Mouse (Mus musculus) CH12.LX (cell line): ENCODE measurements at regions not wholly inside any gene's neighbourhood (a gene's known extent, or its start where the extent isn't known, plus 50 kb on each side); places are given as distances from the start of the nearest gene placed in this dataset.

Source experiments
- DNase-seq: peaks from one replicate; pipeline ENCODE4 v3.0.0-alpha.2; 2013; ENCODE audit errors: extremely low read depth
- H3K27ac ChIP-seq: 2 replicates; pipeline ENCODE4 v1.5.1; 2012; ENCODE audit warnings: low read depth, mild to moderate bottlenecking, control low read depth, moderate library complexity; ENCODE audit not compliant: insufficient read depth
- H3K27me3 ChIP-seq: replicated peaks from 2 replicates; pipeline ENCODE3; 2012; ENCODE audit warnings: inconsistent platforms
- H3K36me3 ChIP-seq, 2 experiments: replicated peaks in 1 of 2; 2 replicates each; pipeline versions ENCODE3 to v1.6.1; 2012; ENCODE audit warnings: inconsistent platforms in 1 of 2, low read length in 1 of 2, mild to moderate bottlenecking in 1 of 2, mixed read lengths in 1 of 2, moderate library complexity in 1 of 2; ENCODE audit not compliant: control insufficient read depth in 1 of 2, insufficient read depth in 1 of 2
- H3K4me1 ChIP-seq, 2 experiments: 2 replicates each; pipeline ENCODE4 v1.6.1; 2012; ENCODE audit warnings: inconsistent platforms in 1 of 2, moderate library complexity in 1 of 2; ENCODE audit not compliant: insufficient read depth in 2 of 2, control insufficient read depth in 1 of 2
- H3K4me2 ChIP-seq: 2 replicates; pipeline ENCODE4 v1.6.1; 2012; ENCODE audit warnings: low read depth, mild to moderate bottlenecking, control low read depth; ENCODE audit not compliant: poor library complexity, insufficient read depth, severe bottlenecking
- H3K4me3 ChIP-seq, 3 experiments: fragments of 150-350 bp in 1 of 3; sonication (generic) in 1 of 3; replicated peaks in 1 of 3; 2 replicates each; pipeline versions ENCODE3 to v1.5.1; 2011 to 2012; ENCODE audit warnings: low read depth in 2 of 3, low read length in 2 of 3, mild to moderate bottlenecking in 2 of 3, moderate library complexity in 2 of 3, control low read depth in 1 of 3, improper control_type of control experiment in 1 of 3, inconsistent platforms in 1 of 3, mixed read lengths in 1 of 3; ENCODE audit not compliant: poor library complexity in 1 of 3
- H3K79me2 ChIP-seq: replicated peaks from 2 replicates; pipeline ENCODE4 v1.6.1; 2012; ENCODE audit warnings: mild to moderate bottlenecking, moderate library complexity; ENCODE audit not compliant: control insufficient read depth, poor library complexity, insufficient read depth, severe bottlenecking; ENCODE audit errors: extremely low read depth
- H3K9ac ChIP-seq: 2 replicates; pipeline ENCODE4 v1.6.1; 2012; ENCODE audit warnings: low read depth, mild to moderate bottlenecking, control low read depth, moderate library complexity; ENCODE audit not compliant: insufficient read depth
- H3K9me3 ChIP-seq: replicated peaks from 2 replicates; pipeline ENCODE3; 2012; ENCODE audit warnings: low read length, inconsistent platforms, mixed read lengths
- CHD2 ChIP-seq: IDR thresholded peaks from 2 replicates; pipeline ENCODE4 v1.6.1; 2011; ENCODE audit warnings: low read length, improper control_type of control experiment
- ELF1 ChIP-seq: IDR thresholded peaks from 2 replicates; pipeline ENCODE4 v1.6.1; 2014; ENCODE audit warnings: low read depth, mild to moderate bottlenecking, inconsistent platforms, low read length, improper control_type of control experiment
- EP300 ChIP-seq: IDR thresholded peaks from 2 replicates; pipeline ENCODE4 v1.6.1; 2011; ENCODE audit warnings: low read length, improper control_type of control experiment
- ETS1 ChIP-seq: conservative IDR thresholded peaks from 2 replicates; pipeline ENCODE4 v1.6.1; 2012; ENCODE audit warnings: low read depth, mild to moderate bottlenecking, inconsistent platforms, low read length, improper control_type of control experiment, moderate library complexity
- HCFC1 ChIP-seq: IDR thresholded peaks from 2 replicates; pipeline ENCODE4 v1.6.1; 2012; ENCODE audit warnings: low read depth, mild to moderate bottlenecking, inconsistent platforms, low read length, improper control_type of control experiment
- KAT2A ChIP-seq: IDR thresholded peaks from 2 replicates; pipeline ENCODE4 v1.6.1; 2012; ENCODE audit warnings: low read length, improper control_type of control experiment, inconsistent platforms; ENCODE audit not compliant: insufficient replicate concordance
- MAFK ChIP-seq: IDR thresholded peaks from 2 replicates; pipeline ENCODE4 v1.6.1; 2011; ENCODE audit warnings: low read length, improper control_type of control experiment; ENCODE audit not compliant: insufficient replicate concordance
- MAZ ChIP-seq: IDR thresholded peaks from 2 replicates; pipeline ENCODE4 v1.6.1; 2012; ENCODE audit warnings: low read depth, mild to moderate bottlenecking, inconsistent platforms, low read length, improper control_type of control experiment, moderate library complexity
- MEF2A ChIP-seq: IDR thresholded peaks from 2 replicates; pipeline ENCODE4 v1.6.1; 2014; ENCODE audit warnings: low read depth, mild to moderate bottlenecking, inconsistent platforms, low read length, improper control_type of control experiment, borderline replicate concordance
- MXI1 ChIP-seq: IDR thresholded peaks from 2 replicates; pipeline ENCODE4 v1.6.1; 2011; ENCODE audit warnings: mild to moderate bottlenecking, low read depth, low read length, improper control_type of control experiment
- MYC ChIP-seq: IDR thresholded peaks from 2 replicates; pipeline ENCODE4 v1.6.1; 2011; ENCODE audit warnings: low read depth, mild to moderate bottlenecking, improper control_type of control experiment, low read length
- NRF1 ChIP-seq: IDR thresholded peaks from 2 replicates; pipeline ENCODE4 v1.6.1; 2014; ENCODE audit warnings: low read depth, mild to moderate bottlenecking, inconsistent platforms, low read length, improper control_type of control experiment, moderate library complexity
- PAX5 ChIP-seq: IDR thresholded peaks from 2 replicates; pipeline ENCODE4 v1.6.1; 2012; ENCODE audit warnings: low read length, inconsistent platforms, mixed read lengths
- RCOR1 ChIP-seq: conservative IDR thresholded peaks from 2 replicates; pipeline ENCODE4 v1.6.1; 2012; ENCODE audit warnings: low read depth, mild to moderate bottlenecking, inconsistent platforms, low read length, improper control_type of control experiment
- TCF12 ChIP-seq: IDR thresholded peaks from 2 replicates; pipeline ENCODE4 v1.6.1; 2014; ENCODE audit warnings: low read depth, mild to moderate bottlenecking, inconsistent platforms, low read length, improper control_type of control experiment
- USF2 ChIP-seq: conservative IDR thresholded peaks from 2 replicates; pipeline ENCODE4 v1.6.1; 2011; ENCODE audit warnings: low read depth, low read length, improper control_type of control experiment
- ZC3H11A ChIP-seq: IDR thresholded peaks from 2 replicates; pipeline ENCODE4 v1.6.1; 2012; ENCODE audit warnings: low read depth, mild to moderate bottlenecking, inconsistent platforms, low read length, improper control_type of control experiment
- ZKSCAN1 ChIP-seq: IDR thresholded peaks from 2 replicates; pipeline ENCODE4 v1.6.1; 2012; ENCODE audit warnings: low read depth, inconsistent platforms, low read length, improper control_type of control experiment, borderline replicate concordance
- ZMIZ1 ChIP-seq: IDR thresholded peaks from 2 replicates; pipeline ENCODE4 v1.6.1; 2012; ENCODE audit warnings: low read depth, mild to moderate bottlenecking, inconsistent platforms, low read length, improper control_type of control experiment
- dilution Hi-C: fragments of 300-500 bp; cut with MboI; formaldehyde crosslinking; loops from 2 replicates; pipeline ENCODE4 v1.14.3; 2020; ENCODE audit warnings: low sequenced_read_pairs; ENCODE audit not compliant: extremely low pct_unique_long_range_greater_than_20kb, extremely low pct_ligation_motif_present
- in situ Hi-C: fragments of 300-500 bp; cut with MboI; formaldehyde crosslinking; loops from 3 replicates; pipeline ENCODE4 v1.14.3; 2019; ENCODE audit warnings: low sequenced_read_pairs, low pct_ligation_motif_present, low pct_unique_long_range_greater_than_20kb, mixed read lengths

DNA sequence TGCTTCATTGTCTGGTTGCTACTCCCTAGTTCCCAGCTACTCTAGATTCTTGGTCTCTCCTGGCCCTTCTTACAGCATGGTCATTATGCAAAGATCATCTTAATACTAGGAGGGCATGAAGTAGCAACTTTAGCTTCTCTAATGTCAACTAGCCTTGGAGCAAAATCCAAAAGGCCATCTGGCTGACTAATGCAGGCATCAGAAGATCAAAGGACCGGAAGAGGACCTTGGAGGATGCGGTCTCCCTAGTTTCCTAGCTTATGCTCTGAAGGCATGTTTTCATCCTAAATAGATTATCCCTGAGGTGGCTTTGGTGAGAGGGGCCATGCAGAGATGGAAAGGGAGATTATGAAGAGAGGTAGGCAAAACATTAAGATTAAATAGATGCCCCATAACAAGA lies 75.7 kb upstream of the Frmd6 start:
- Histone ChIP-seq H3K36me3 (no peaks in the 10 kb centered on the region), H3K4me2 (no peak overlapping the region), H3K9me3 (no peaks in the 10 kb centered on the region), H3K27ac (no peak overlapping the region), H3K4me3 (no peak overlapping the region), H3K4me1 (peaks cover 8 to 32% of the 10 kb centered on the region in 2 experiments), H3K27me3 (no peaks in the 10 kb centered on the region), H3K9ac (no peak overlapping the region), H3K79me2 (no peaks in the 10 kb centered on the region)
- DNase-seq: no peak
- in situ Hi-C loops: no loop called here
- dilution Hi-C loops: no loop called here
- TF ChIP-seq TCF12: no peak
- TF ChIP-seq ZC3H11A: no peak
- TF ChIP-seq NRF1: no peak
- TF ChIP-seq HCFC1: no peak
- no peak for TF ChIP-seq ZKSCAN1
- TF ChIP-seq CHD2: no peak
- TF ChIP-seq USF2: no peak
- no peak for TF ChIP-seq MAZ
- TF ChIP-seq KAT2A: no peak
- no peak for TF ChIP-seq PAX5

DNA sequence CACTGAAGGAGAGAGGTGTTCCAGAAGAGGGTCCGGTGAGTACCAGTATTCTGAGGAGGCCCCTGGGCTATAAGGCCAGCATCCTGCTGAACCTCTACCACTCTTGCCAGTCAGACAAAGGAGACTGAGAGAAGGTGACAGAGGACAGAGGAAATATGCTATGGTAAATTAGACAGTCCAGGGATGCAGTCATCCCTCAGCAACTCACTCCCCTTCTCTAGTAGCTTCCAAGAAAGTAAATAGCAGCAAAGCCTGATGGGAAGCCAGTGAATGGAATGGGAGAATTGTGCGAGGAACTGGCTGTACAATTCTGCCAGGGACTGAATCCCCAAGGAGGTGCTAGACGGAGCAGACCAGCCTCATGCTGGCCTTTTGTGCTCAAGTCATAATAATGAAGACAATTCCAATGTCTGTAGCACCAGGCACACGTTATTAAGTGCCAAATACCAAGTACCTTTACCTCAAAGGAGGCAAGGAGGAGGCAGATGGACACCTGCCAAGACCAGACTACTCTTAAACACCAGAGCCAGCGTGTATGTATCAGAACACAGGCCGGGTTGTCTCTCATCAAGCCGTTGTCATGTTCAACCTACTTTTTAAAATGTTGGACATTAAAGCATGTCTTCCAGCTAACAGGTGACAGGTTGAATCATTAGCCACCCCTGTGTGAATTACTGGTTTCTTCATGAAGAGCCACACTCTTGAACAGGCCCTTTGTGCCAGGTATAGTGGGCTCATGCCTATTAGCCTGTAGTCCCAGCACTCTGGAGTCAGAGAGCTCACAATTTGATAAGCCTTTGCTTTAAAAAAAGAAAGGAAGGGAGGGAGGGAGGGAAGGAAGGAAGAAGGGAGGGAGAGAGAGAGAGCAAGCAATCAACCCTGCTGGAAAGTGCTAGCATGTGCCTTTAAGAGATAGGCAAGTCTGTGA lies 74.4 kb upstream of the Frmd6 start:
- Histone ChIP-seq H3K27ac (no peak overlapping the region), H3K79me2 (no peaks in the 10 kb centered on the region), H3K4me1 (peaks cover 8 to 32% of the 10 kb centered on the region in 2 experiments), H3K4me3 (no peak overlapping the region), H3K4me2 (no peak overlapping the region), H3K9ac (no peak overlapping the region), H3K27me3 (no peaks in the 10 kb centered on the region), H3K9me3 (no peaks in the 10 kb centered on the region), H3K36me3 (no peaks in the 10 kb centered on the region)
- in situ Hi-C loops (no loop called here), dilution Hi-C loops (no loop called here)
- DNase-seq: no peak
- no peak for TF ChIP-seq ELF1
- TF ChIP-seq MXI1: no peak
- TF ChIP-seq ZMIZ1: no peak
- TF ChIP-seq HCFC1: no peak
- TF ChIP-seq USF2: no peak
- no peak for TF ChIP-seq MYC
- no peak for TF ChIP-seq MAFK
- TF ChIP-seq EP300: no peak
- TF ChIP-seq TCF12: no peak
- no peak for TF ChIP-seq RCOR1
- TF ChIP-seq MEF2A: no peak
- TF ChIP-seq MAZ: no peak
- no peak for TF ChIP-seq CHD2
- TF ChIP-seq ETS1: no peak
